Mouse (Mus musculus): ENCODE results near the gene Tbc1d2.
"Not testable (repeated sequence)": the region's sequence is repeated elsewhere in the genome, so short reads cannot be mapped to it uniquely, and the experiment has no call there.

The Tbc1d2 gene

GRCm38 (mm10) chr4:46580799-46581243, 69.2 kb downstream of the Tbc1d2 start:
- DNase-seq (ENCODE audit: low read depth): not testable (repeated sequence)

- not testable (repeated sequence) for DNase-seq (ENCODE audit: low read depth)
These were observed 71.1 kb downstream of the Tbc1d2 start for GRCm38 (mm10) chr4:46578796-46579346.

- DNase-seq (ENCODE audit: low read depth): no peak
These were observed 71.8 kb downstream of the Tbc1d2 start for GRCm38 (mm10) chr4:46578228-46578627.

GRCm38 (mm10) chr4:46575509-46576284, 74.3 kb downstream of the Tbc1d2 start:
- DNase-seq (ENCODE audit: low read depth): not testable (repeated sequence)

GRCm38 (mm10) chr4:46574841-46575240, 75.2 kb downstream of the Tbc1d2 start:
- no peak for DNase-seq (ENCODE audit: low read depth)

- no peak for DNase-seq (ENCODE audit: low read depth)
These were observed 75.8 kb downstream of the Tbc1d2 start for GRCm38 (mm10) chr4:46574024-46574753.

GRCm38 (mm10) chr4:46572616-46573015, 77.4 kb downstream of the Tbc1d2 start:
- DNase-seq (ENCODE audit: low read depth): no peak

GRCm38 (mm10) chr4:46571744-46572143, 78.3 kb downstream of the Tbc1d2 start:
- no peak for DNase-seq (ENCODE audit: low read depth)

- DNase-seq (ENCODE audit: low read depth): no peak
These were observed 80.3 kb downstream of the Tbc1d2 start for GRCm38 (mm10) chr4:46569671-46570070.

GRCm38 (mm10) chr4:46568169-46568568, 81.8 kb downstream of the Tbc1d2 start:
- no peak for DNase-seq (ENCODE audit: low read depth)

GRCm38 (mm10) chr4:46566931-46567671, 82.9 kb downstream of the Tbc1d2 start:
- no peak for DNase-seq (ENCODE audit: low read depth)

GRCm38 (mm10) chr4:46565393-46565955, 84.5 kb downstream of the Tbc1d2 start:
- DNase-seq (ENCODE audit: low read depth): no peak

GRCm38 (mm10) chr4:46564247-46564646, 85.8 kb downstream of the Tbc1d2 start:
- DNase-seq (ENCODE audit: low read depth): no peak

- DNase-seq (ENCODE audit: low read depth): peak; percentile 22
These were observed 86.2 kb downstream of the Tbc1d2 start for GRCm38 (mm10) chr4:46563847-46564246.

- DNase-seq (ENCODE audit: low read depth): no peak
These were observed 87.2 kb downstream of the Tbc1d2 start for GRCm38 (mm10) chr4:46562841-46563240.

- DNase-seq (ENCODE audit: low read depth): no peak
These were observed 88.0 kb downstream of the Tbc1d2 start for GRCm38 (mm10) chr4:46562037-46562436.

GRCm38 (mm10) chr4:46560069-46560705, 89.8 kb downstream of the Tbc1d2 start:
- no peak for DNase-seq (ENCODE audit: low read depth)

GRCm38 (mm10) chr4:46558672-46559667, 91.0 kb downstream of the Tbc1d2 start:
- DNase-seq (ENCODE audit: low read depth): no peak

GRCm38 (mm10) chr4:46556933-46557332, 93.1 kb downstream of the Tbc1d2 start:
- no peak for DNase-seq (ENCODE audit: low read depth)

GRCm38 (mm10) chr4:46555762-46556161, 94.2 kb downstream of the Tbc1d2 start:
- DNase-seq (ENCODE audit: low read depth): no peak

All from c-Kit-positive CD71-positive TER-119-negative erythroid progenitor cells, embryonic 14.5 days (primary cell).